Mouse (Mus musculus) MEL (cell line): Measurements from ENCODE around the gene Elp1. TPM values are rescaled to one million over a fixed set of nuclear protein-coding genes. Genes with fewer than 3 reads are reported as not detected.

Experiments used
- DNase-seq: peaks from one replicate; pipeline ENCODE4 v3.0.0; 2011; ENCODE audit warnings: low read depth, low spot score
- H3K27ac ChIP-seq: 2 replicates; pipeline ENCODE4 v1.5.1; 2012; ENCODE audit warnings: low read depth, mild to moderate bottlenecking, control low read depth, low read length, moderate library complexity; ENCODE audit not compliant: control insufficient read depth
- H3K27me3 ChIP-seq, 2 experiments: fragments of 150-350 bp in 1 of 2; sonication (generic) in 1 of 2; 2 replicates each; pipeline ENCODE4 v1.6.1; 2012; ENCODE audit warnings: low read length in 2 of 2, mild to moderate bottlenecking in 2 of 2, improper control_type of control experiment in 1 of 2, moderate library complexity in 1 of 2; ENCODE audit not compliant: insufficient read depth in 2 of 2, control insufficient read depth in 1 of 2
- H3K36me3 ChIP-seq, 2 experiments: 2 replicates each; pipeline ENCODE4 v1.6.1; 2012 to 2014; ENCODE audit warnings: low read length in 2 of 2, improper control_type of control experiment in 1 of 2, inconsistent platforms in 1 of 2, mild to moderate bottlenecking in 1 of 2; ENCODE audit not compliant: insufficient read depth in 2 of 2, control insufficient read depth in 1 of 2
- H3K4me1 ChIP-seq, 2 experiments: fragments of 150-350 bp in 1 of 2; sonication (generic) in 1 of 2; 2 replicates each; pipeline ENCODE4 v1.6.1; 2012; ENCODE audit warnings: low read length in 2 of 2, improper control_type of control experiment in 1 of 2, mild to moderate bottlenecking in 1 of 2; ENCODE audit not compliant: insufficient read depth in 2 of 2, control insufficient read depth in 1 of 2
- H3K4me3 ChIP-seq, 2 experiments: fragments of 150-350 bp in 1 of 2; sonication (generic) in 1 of 2; 2 replicates each; pipeline ENCODE4 v1.5.1; 2012; ENCODE audit warnings: low read depth in 2 of 2, low read length in 2 of 2, mild to moderate bottlenecking in 2 of 2, moderate library complexity in 2 of 2, control low read depth in 1 of 2, improper control_type of control experiment in 1 of 2; ENCODE audit not compliant: control insufficient read depth in 1 of 2, insufficient read depth in 1 of 2
- H3K79me2 ChIP-seq: 2 replicates; pipeline ENCODE4 v1.6.1; 2012; ENCODE audit warnings: mild to moderate bottlenecking, low read length, moderate library complexity; ENCODE audit not compliant: control insufficient read depth, poor library complexity, insufficient read depth
- H3K9ac ChIP-seq: 2 replicates; pipeline ENCODE4 v1.6.1; 2012; ENCODE audit warnings: low read depth, mild to moderate bottlenecking, control low read depth, low read length, moderate library complexity; ENCODE audit not compliant: control insufficient read depth, poor library complexity, severe bottlenecking
- H3K9me3 ChIP-seq: fragments of 150-350 bp; sonication (generic); replicated peaks from 2 replicates; pipeline ENCODE4 v1.6.1; 2012; ENCODE audit warnings: mild to moderate bottlenecking, low read length, improper control_type of control experiment, moderate library complexity; ENCODE audit not compliant: insufficient read depth
- BHLHE40 ChIP-seq: IDR thresholded peaks from 2 replicates; pipeline ENCODE4 v1.6.1; 2012; ENCODE audit warnings: low read depth, mild to moderate bottlenecking, inconsistent platforms, low read length, improper control_type of control experiment, borderline replicate concordance
- CHD1 ChIP-seq: IDR thresholded peaks from 2 replicates; pipeline ENCODE4 v1.6.1; 2012; ENCODE audit warnings: low read depth, mild to moderate bottlenecking, inconsistent platforms, low read length, improper control_type of control experiment
- CTCF ChIP-seq, 3 experiments: IDR thresholded peaks in 2 of 3; conservative IDR thresholded peaks in 1 of 3; 2 replicates each; pipeline ENCODE4 v1.5.1; 2011 to 2012; ENCODE audit warnings: low read length in 3 of 3, low read depth in 2 of 3, mild to moderate bottlenecking in 2 of 3, improper control_type of control experiment in 1 of 3, inconsistent platforms in 1 of 3, mixed read lengths in 1 of 3, moderate library complexity in 1 of 3; ENCODE audit not compliant: control insufficient read depth in 1 of 3, insufficient read depth in 1 of 3, poor library complexity in 1 of 3, severe bottlenecking in 1 of 3
- E2F4 ChIP-seq: IDR thresholded peaks from 2 replicates; pipeline ENCODE4 v1.6.1; 2011; ENCODE audit warnings: low read depth, low read length, improper control_type of control experiment, borderline replicate concordance
- ELF1 ChIP-seq: IDR thresholded peaks from 2 replicates; pipeline ENCODE4 v1.6.1; 2014; ENCODE audit warnings: low read depth, mild to moderate bottlenecking, inconsistent platforms, low read length, improper control_type of control experiment, moderate library complexity
- EP300 ChIP-seq, 2 experiments: IDR thresholded peaks; 2 replicates each; pipeline ENCODE4 v1.6.1; 2011; ENCODE audit warnings: improper control_type of control experiment in 2 of 2, low read length in 2 of 2, low read depth in 1 of 2, mild to moderate bottlenecking in 1 of 2
- HCFC1 ChIP-seq: IDR thresholded peaks from 2 replicates; pipeline ENCODE4 v1.6.1; 2012; ENCODE audit warnings: low read depth, mild to moderate bottlenecking, inconsistent platforms, low read length, improper control_type of control experiment, moderate library complexity
- KAT2A ChIP-seq: conservative IDR thresholded peaks from 2 replicates; pipeline ENCODE4 v1.6.1; 2012; ENCODE audit warnings: low read depth, low read length, improper control_type of control experiment, inconsistent platforms
- MAFK ChIP-seq: IDR thresholded peaks from 2 replicates; pipeline ENCODE4 v1.6.1; 2011; ENCODE audit warnings: low read depth, mild to moderate bottlenecking, low read length, improper control_type of control experiment, borderline replicate concordance
- MAX ChIP-seq: IDR thresholded peaks from 2 replicates; pipeline ENCODE4 v1.6.1; 2011; ENCODE audit warnings: low read length, improper control_type of control experiment
- MAZ ChIP-seq: IDR thresholded peaks from 2 replicates; pipeline ENCODE4 v1.6.1; 2012; ENCODE audit warnings: low read depth, mild to moderate bottlenecking, inconsistent platforms, low read length, improper control_type of control experiment
- MXI1 ChIP-seq: IDR thresholded peaks from 2 replicates; pipeline ENCODE4 v1.6.1; 2011; ENCODE audit warnings: mild to moderate bottlenecking, low read depth, low read length, improper control_type of control experiment
- NELFE ChIP-seq: IDR thresholded peaks from 2 replicates; pipeline ENCODE4 v1.6.1; 2011; ENCODE audit warnings: low read depth, low read length, improper control_type of control experiment
- POLR2AphosphoS5 ChIP-seq: IDR thresholded peaks from 2 replicates; pipeline ENCODE4 v1.6.1; 2012; ENCODE audit warnings: low read depth, borderline replicate concordance, mild to moderate bottlenecking, inconsistent platforms, low read length, moderate library complexity, mixed read lengths
- RAD21 ChIP-seq: IDR thresholded peaks from 2 replicates; pipeline ENCODE4 v1.6.1; 2011; ENCODE audit warnings: mild to moderate bottlenecking, low read depth, low read length, improper control_type of control experiment
- SIN3A ChIP-seq: IDR thresholded peaks from 2 replicates; pipeline ENCODE4 v1.6.1; 2012; ENCODE audit warnings: low read length, improper control_type of control experiment, inconsistent platforms
- TBP ChIP-seq: IDR thresholded peaks from 2 replicates; pipeline ENCODE4 v1.8.0; 2011; ENCODE audit warnings: low read depth, low read length, improper control_type of control experiment
- USF2 ChIP-seq, 2 experiments: IDR thresholded peaks; 2 replicates each; pipeline ENCODE4 v1.6.1; 2011 to 2012; ENCODE audit warnings: improper control_type of control experiment in 2 of 2, low read length in 2 of 2, borderline replicate concordance in 1 of 2, inconsistent platforms in 1 of 2, low read depth in 1 of 2, mild to moderate bottlenecking in 1 of 2; ENCODE audit not compliant: insufficient read depth in 1 of 2
- ZC3H11A ChIP-seq: IDR thresholded peaks from 2 replicates; pipeline ENCODE4 v1.6.1; 2012; ENCODE audit warnings: low read depth, mild to moderate bottlenecking, inconsistent platforms, low read length, improper control_type of control experiment
- ZKSCAN1 ChIP-seq: IDR thresholded peaks from 2 replicates; pipeline ENCODE4 v1.6.1; 2012; ENCODE audit warnings: low read depth, mild to moderate bottlenecking, inconsistent platforms, low read length, improper control_type of control experiment, moderate library complexity
- polyA plus RNA-seq, 2 experiments: library from polyadenylated mRNA; stranded (reverse) in 1 of 2; unstranded in 1 of 2; fragments of >175 nt in 1 of 2; fragments of >200 nt in 1 of 2; gene quantifications; 2 replicates each; pipeline versions ENCODE4 v1.2.1 to v1.2.4; 2012; ENCODE audit warnings: low replicate concordance in 2 of 2, low read depth in 1 of 2; ENCODE audit not compliant: insufficient read length in 2 of 2, insufficient read depth in 1 of 2, missing spikeins in 1 of 2
- total RNA-seq: library from RNA; depleted of rRNA; stranded (reverse); fragments of 300-350 nt; gene quantifications from 2 replicates; pipeline ENCODE4 v1.2.3, GENCODE M21; 2012; rRNA removed

The Elp1 gene
- total and polyA plus RNA-seq, 3 experiments = 38.0 to 144 (median 41.3) TPM

- Histone ChIP-seq H3K4me3 (no peak overlapping the region), H3K27ac (no peak overlapping the region), H3K36me3 (no peaks in the 10 kb centered on the region), H3K79me2 (no peaks in the 10 kb centered on the region), H3K9ac (no peak overlapping the region), H3K9me3 (no peaks in the 10 kb centered on the region), H3K4me1 (no peaks in the 10 kb centered on the region), H3K27me3 (no peaks in the 10 kb centered on the region)
- no peak for TF ChIP-seq HCFC1
- no peak for TF ChIP-seq CTCF (IDR thresholded peaks at IDR 0.05 in 2 of 3, conservative IDR thresholded peaks at IDR 0.05 in 1 of 3; ENCODE audit: control insufficient read depth in 1 of 3, insufficient read depth in 1 of 3, low read depth in 2 of 3, low read length in 3 of 3, poor library complexity in 1 of 3, severe bottlenecking in 1 of 3)
- no peak for TF ChIP-seq E2F4
- no peak for TF ChIP-seq ELF1
- TF ChIP-seq MXI1 = no peak
- TF ChIP-seq USF2 (IDR thresholded peaks at IDR 0.05; ENCODE audit: borderline replicate concordance in 1 of 2, insufficient read depth in 1 of 2, low read depth in 1 of 2, low read length in 2 of 2) = no peak
- no peak for TF ChIP-seq SIN3A
- TF ChIP-seq MAX = no peak
- TF ChIP-seq MAFK = no peak
- no peak for TF ChIP-seq ZKSCAN1
- TF ChIP-seq NELFE = no peak
- no peak for TF ChIP-seq RAD21
- no peak for TF ChIP-seq ZC3H11A
- no peak for TF ChIP-seq KAT2A
- TF ChIP-seq POLR2AphosphoS5 = no peak
- no peak for TF ChIP-seq EP300 (IDR thresholded peaks at IDR 0.05; ENCODE audit: low read depth in 1 of 2, low read length in 2 of 2)
- no peak for TF ChIP-seq CHD1
- no peak for TF ChIP-seq MAZ
- no peak for TF ChIP-seq TBP
- TF ChIP-seq BHLHE40 = no peak
- DNase-seq = no peak
These were observed 99.9 kb downstream of the Elp1 start for GRCm38 (mm10) chr4:56702234-56702633.

Other genes starting within 250 kb of the Elp1 start
- not detected in 2 replicates for gene Gm26657, start 62.3 kb downstream of the Elp1 start, total RNA-seq
- gene Gm26657, start 62.3 kb downstream of the Elp1 start, polyA plus RNA-seq = not detected
- gene Actl7b, start 60.9 kb downstream of the Elp1 start, total RNA-seq = 0.10 TPM in 1 of 2 replicates, not detected in the other
- gene Actl7b, start 60.9 kb downstream of the Elp1 start, polyA plus RNA-seq = not detected
- 0.15 TPM in 1 of 2 replicates, not detected in the other for gene Actl7a, start 58.9 kb downstream of the Elp1 start, total RNA-seq
- gene Actl7a, start 58.9 kb downstream of the Elp1 start, polyA plus RNA-seq = under 1 TPM in 1 of 2 experiments, not detected in 1; 0.11 TPM
- gene Fam206a, start within 50 bp of the Elp1 start, total RNA-seq = 7.3 and 8.9 TPM in 2 replicates
- 10 to 100 TPM; 27.8 to 33.9 TPM for gene Fam206a, start within 50 bp of the Elp1 start, polyA plus RNA-seq
- gene Ctnnal1, start 62.9 kb upstream of the Elp1 start, total RNA-seq = 2.3 and 2.5 TPM in 2 replicates
- 1 to 10 TPM in 1 of 2 experiments, not detected in 1; 6.3 TPM for gene Ctnnal1, start 62.9 kb upstream of the Elp1 start, polyA plus RNA-seq
- 7.7 and 9.2 TPM in 2 replicates for gene Tmem245, start 145.1 kb upstream of the Elp1 start, total RNA-seq
- 10 to 100 TPM in 1 of 2 experiments, 1 to 10 TPM in 1; 7.3 to 15.0 TPM for gene Tmem245, start 145.1 kb upstream of the Elp1 start, polyA plus RNA-seq
- gene Frrs1l, start 188.1 kb upstream of the Elp1 start, total RNA-seq = not detected in 2 replicates
- gene Frrs1l, start 188.1 kb upstream of the Elp1 start, polyA plus RNA-seq = not detected